Mouse (Mus musculus) megakaryocyte, embryonic 14.5 days (primary cell): ENCODE data around the gene Ap2a2. TPM values are rescaled to one million over a fixed set of nuclear protein-coding genes. Genes with fewer than 3 reads are reported as not detected.

Experiments
- H3K27me3 ChIP-seq: replicated peaks from 2 replicates; pipeline ENCODE3; 2012; ENCODE audit warnings: inconsistent platforms
- H3K36me3 ChIP-seq: replicated peaks from 2 replicates; pipeline ENCODE3; 2012; ENCODE audit warnings: low read length, inconsistent platforms, mixed read lengths
- H3K4me1 ChIP-seq: 2 replicates; pipeline ENCODE4 v1.6.1; 2012; ENCODE audit warnings: inconsistent platforms
- H3K4me3 ChIP-seq: replicated peaks from 2 replicates; pipeline ENCODE3; 2012; ENCODE audit warnings: moderate library complexity, mild to moderate bottlenecking, inconsistent platforms
- H3K9me3 ChIP-seq: 2 replicates; pipeline ENCODE4 v1.6.1; 2012; ENCODE audit warnings: inconsistent platforms
- FLI1 ChIP-seq: IDR thresholded peaks from 2 replicates; pipeline ENCODE4 v1.6.1; 2012; ENCODE audit warnings: low read length, inconsistent platforms, mixed read lengths
- GATA1 ChIP-seq: IDR thresholded peaks from 3 replicates; pipeline ENCODE4 v1.6.1; 2012; ENCODE audit warnings: mixed read lengths, low read length, inconsistent platforms, borderline replicate concordance
- polyA plus RNA-seq: library from polyadenylated mRNA; stranded (reverse); fragments of >175 nt; gene quantifications from 2 replicates; pipeline ENCODE4 v1.2.3, GENCODE M21; 2012; ENCODE audit warnings: low replicate concordance; ENCODE audit not compliant: insufficient read depth

Gene Ap2a2
- polyA plus RNA-seq, 1 experiment = 22.5 TPM

- H3K36me3 ChIP-seq = no peaks in the 10 kb centered on the region
- TF ChIP-seq FLI1 (no peak), GATA1 (no peak)
- H3K9me3 ChIP-seq = no peaks in the 10 kb centered on the region
- H3K4me1 ChIP-seq = peaks cover 80% of the 10 kb centered on the region
- H3K4me3 ChIP-seq = peak overlapping the region; percentile 59
- H3K27me3 ChIP-seq = no peaks in the 10 kb centered on the region
These were observed 3.0 kb upstream of the Ap2a2 start for GRCm38 (mm10) chr7:141558946-141559345.

DNA sequence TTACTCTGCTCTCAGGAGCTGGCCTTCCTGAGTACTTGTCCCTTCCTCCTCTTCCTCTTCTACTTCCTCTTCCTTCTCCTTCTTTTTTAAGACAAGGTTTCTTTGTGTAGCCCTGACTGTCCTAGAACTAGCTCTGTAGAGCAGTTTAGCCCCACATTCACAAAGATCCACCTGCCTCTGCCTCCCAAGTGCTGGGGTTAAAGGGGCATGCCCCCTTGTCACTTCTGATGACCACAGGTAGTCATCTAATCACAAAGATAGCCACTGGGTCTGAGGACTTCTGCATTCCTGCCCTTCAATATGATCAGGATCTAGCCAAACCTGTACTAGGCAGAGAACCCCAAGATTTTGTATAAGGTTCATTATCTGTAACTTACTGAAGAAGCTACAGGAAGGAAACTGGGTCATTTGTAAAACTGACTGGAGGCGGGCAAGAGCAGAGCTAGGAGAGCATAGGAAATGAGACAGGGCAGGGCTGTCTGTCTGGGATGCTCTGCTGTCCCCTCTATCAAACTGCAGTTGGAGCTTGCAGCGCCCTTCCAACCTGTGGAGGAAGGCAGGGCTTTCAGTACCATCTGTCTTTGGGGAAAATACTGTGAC, 2.1 kb upstream of the Ap2a2 start:
- peak overlapping the region; percentile 73 for H3K4me3 ChIP-seq
- H3K27me3 ChIP-seq = no peaks in the 10 kb centered on the region
- peaks cover 85% of the 10 kb centered on the region for H3K4me1 ChIP-seq
- H3K9me3 ChIP-seq = no peaks in the 10 kb centered on the region
- peaks cover 6% of the 10 kb centered on the region for H3K36me3 ChIP-seq
- TF ChIP-seq GATA1 = no peak
- TF ChIP-seq FLI1 = no peak

DNA sequence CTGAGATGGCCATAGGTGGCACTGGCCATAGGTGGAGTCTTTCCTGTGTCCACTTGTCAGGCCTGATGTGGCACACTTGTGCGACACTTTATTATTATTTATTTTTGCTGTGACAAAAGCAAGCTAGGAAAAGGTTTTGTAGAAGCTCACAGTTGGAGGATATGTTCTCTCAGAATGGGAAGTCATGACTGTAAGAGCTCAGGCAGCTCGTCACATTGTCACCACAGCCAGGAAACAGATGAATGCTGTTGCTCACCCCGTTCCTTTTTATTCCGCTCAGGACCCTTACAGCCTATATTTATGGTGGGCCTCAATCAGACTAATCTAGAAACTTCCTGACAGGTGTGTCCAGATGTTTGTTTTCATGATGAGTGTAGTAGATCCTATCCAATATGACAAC, 1.5 kb upstream of the Ap2a2 start:
- Histone ChIP-seq H3K9me3 (no peaks in the 10 kb centered on the region), H3K4me3 (peak overlapping the region; percentile 73), H3K4me1 (peaks cover 92% of the 10 kb centered on the region), H3K27me3 (no peaks in the 10 kb centered on the region), H3K36me3 (peaks cover 12% of the 10 kb centered on the region)
- TF ChIP-seq GATA1 (no peak), FLI1 (no peak)

GRCm38 (mm10) chr7:141562421-141562851, 463 bp downstream of the Ap2a2 start:
- H3K9me3 ChIP-seq = no peaks in the 10 kb centered on the region
- H3K4me1 ChIP-seq = peaks cover 89% of the 10 kb centered on the region
- no peak for TF ChIP-seq FLI1
- TF ChIP-seq GATA1 = no peak
- peak overlapping the region; percentile 98 for H3K4me3 ChIP-seq
- peaks cover 30% of the 10 kb centered on the region for H3K36me3 ChIP-seq
- no peaks in the 10 kb centered on the region for H3K27me3 ChIP-seq

DNA sequence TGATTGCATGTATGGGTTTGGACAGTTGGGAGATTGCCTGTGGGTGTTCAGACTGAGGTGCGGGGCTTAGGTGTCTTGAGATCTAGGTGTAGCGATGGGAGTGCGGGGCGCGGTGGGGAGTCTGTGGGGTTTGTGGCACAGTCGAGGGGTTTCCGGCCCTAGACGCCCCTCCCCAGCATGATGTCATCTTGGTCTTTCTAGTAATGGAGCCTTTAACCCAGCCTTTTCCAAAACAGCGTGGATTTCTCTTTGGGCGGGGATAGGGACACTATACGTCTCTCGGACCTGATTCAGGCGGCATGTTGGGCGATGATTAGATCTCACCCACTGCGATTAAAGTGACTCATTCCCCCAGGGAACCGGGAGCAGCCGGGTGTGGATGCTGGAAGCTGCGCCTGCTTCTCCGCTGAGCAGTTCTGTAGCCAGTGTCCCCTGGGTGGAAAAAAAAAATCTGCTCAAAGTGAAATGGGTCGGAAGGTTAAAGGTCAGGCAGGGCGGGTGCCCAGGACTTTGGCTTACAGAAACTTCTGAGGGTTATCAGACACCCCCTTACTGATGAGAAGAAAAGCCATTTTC, 967 bp downstream of the Ap2a2 start:
- peak overlapping the region; percentile 98 for H3K4me3 ChIP-seq
- peaks cover 87% of the 10 kb centered on the region for H3K4me1 ChIP-seq
- H3K36me3 ChIP-seq = peaks cover 31% of the 10 kb centered on the region
- no peaks in the 10 kb centered on the region for H3K27me3 ChIP-seq
- TF ChIP-seq FLI1 = no peak
- TF ChIP-seq GATA1 = no peak
- no peaks in the 10 kb centered on the region for H3K9me3 ChIP-seq

- H3K4me1 ChIP-seq = peaks cover 87% of the 10 kb centered on the region
- H3K4me3 ChIP-seq = peak overlapping the region; percentile 75
- no peaks in the 10 kb centered on the region for H3K9me3 ChIP-seq
- TF ChIP-seq FLI1 (no peak), GATA1 (no peak)
- peaks cover 39% of the 10 kb centered on the region for H3K36me3 ChIP-seq
- no peaks in the 10 kb centered on the region for H3K27me3 ChIP-seq
These were observed 2.6 kb downstream of the Ap2a2 start for GRCm38 (mm10) chr7:141564561-141564960.

DNA sequence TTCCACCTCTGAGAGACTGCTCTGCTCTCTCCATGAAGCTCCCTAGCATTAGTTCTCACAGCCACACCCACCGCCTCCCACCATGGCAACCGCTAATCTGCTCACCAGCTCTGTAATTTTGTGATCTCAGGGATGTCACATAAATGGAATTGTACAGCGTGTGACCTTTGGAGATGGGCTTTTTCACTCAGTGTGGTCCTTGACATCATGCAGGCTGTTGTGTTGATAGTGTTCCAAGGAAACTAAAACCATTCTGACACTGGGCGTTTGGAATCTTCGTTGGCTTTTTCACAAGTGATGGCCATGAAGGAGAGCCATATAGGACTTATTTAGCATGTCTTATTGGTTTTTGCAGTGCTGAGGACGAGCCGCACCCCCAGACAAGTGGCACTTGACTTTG, 4.6 kb downstream of the Ap2a2 start:
- H3K27me3 ChIP-seq = no peaks in the 10 kb centered on the region
- no peaks in the 10 kb centered on the region for H3K9me3 ChIP-seq
- no peak overlapping the region for H3K4me3 ChIP-seq
- TF ChIP-seq FLI1 = no peak
- TF ChIP-seq GATA1 = no peak
- H3K4me1 ChIP-seq = peaks cover 86% of the 10 kb centered on the region
- H3K36me3 ChIP-seq = peaks cover 53% of the 10 kb centered on the region

DNA sequence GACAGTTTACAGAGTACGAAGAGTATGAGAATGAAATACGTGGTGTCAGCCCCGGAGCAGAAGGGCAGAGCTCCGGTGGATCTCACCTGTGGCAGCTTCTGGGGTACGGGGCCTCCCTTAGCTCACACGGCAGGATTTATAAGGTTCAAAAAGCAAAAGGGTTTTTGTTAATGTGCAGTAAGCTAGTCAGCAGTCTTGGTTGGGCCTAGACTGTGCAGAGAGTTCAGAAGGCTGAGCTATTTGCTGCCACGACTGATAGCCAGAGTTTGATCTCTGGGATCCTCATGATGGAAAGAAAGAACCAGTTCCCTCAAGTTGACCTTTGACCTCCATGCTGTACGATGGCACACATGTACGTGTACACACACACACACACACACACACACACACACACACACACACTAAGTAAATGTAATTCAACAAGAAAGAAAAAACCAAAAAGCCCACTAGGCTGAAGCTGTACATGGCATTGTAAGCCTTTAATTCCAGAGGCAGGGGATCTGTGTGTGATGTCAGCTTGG, 7.4 kb downstream of the Ap2a2 start:
- Histone ChIP-seq H3K27me3 (no peaks in the 10 kb centered on the region), H3K36me3 (peaks cover 52% of the 10 kb centered on the region), H3K9me3 (no peaks in the 10 kb centered on the region), H3K4me3 (no peak overlapping the region), H3K4me1 (peaks cover 84% of the 10 kb centered on the region)
- no peak for TF ChIP-seq GATA1
- TF ChIP-seq FLI1 = no peak

DNA sequence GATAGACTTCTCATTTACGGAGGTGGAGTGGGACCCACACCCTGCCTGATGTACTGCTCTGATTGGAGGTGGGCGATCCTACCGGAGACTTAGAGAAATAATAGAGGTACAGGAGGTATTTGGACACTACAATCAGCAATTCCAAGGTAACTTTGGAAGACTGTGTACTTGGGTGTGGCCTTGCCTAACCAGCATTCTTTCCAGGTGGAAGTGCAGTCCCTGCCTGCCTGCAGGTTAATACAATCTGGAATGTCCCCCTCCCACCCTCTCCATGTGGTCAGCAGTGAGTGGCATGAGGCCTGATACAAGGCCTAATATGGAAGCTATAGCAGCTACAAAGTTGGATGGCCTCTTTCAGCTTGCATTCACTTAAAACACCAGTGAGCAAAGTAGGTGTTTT, 7.9 kb downstream of the Ap2a2 start:
- peaks cover 82% of the 10 kb centered on the region for H3K4me1 ChIP-seq
- no peaks in the 10 kb centered on the region for H3K9me3 ChIP-seq
- peaks cover 46% of the 10 kb centered on the region for H3K36me3 ChIP-seq
- no peak overlapping the region for H3K4me3 ChIP-seq
- TF ChIP-seq FLI1 = no peak
- no peak for TF ChIP-seq GATA1
- H3K27me3 ChIP-seq = no peaks in the 10 kb centered on the region

DNA sequence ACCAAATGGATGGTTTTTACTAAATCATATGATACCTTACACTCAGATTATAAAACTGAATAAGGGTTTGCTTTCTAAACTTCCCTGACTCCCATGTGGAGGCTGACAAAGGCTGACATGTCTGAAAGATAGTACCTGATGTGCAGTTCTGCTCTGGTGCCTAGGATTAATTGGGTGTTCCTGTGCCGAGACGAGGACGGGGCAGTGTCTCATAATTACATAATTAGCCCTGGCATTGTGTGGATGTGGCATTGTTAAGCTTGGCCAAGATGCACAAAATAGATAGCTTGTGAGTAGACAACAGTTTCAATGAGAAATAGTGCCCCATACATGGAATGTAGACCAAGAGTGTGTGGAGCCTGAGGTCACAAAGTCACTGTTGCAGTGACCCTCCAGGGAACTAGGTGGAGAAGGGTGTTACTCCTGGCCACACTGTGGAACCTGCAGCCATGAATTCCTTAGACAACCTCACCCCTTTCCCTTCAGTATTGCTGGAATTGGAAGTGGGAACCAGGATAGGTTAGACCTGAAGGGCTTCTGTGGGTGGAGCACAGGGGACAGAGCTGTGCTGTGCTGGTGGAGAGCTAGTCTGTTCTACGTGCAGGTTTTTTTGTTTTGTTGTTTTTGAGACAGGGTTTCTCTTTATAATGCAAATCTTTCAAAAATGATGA, 8.8 kb downstream of the Ap2a2 start:
- H3K4me1 ChIP-seq = peaks cover 82% of the 10 kb centered on the region
- H3K36me3 ChIP-seq = peaks cover 38% of the 10 kb centered on the region
- H3K27me3 ChIP-seq = no peaks in the 10 kb centered on the region
- H3K9me3 ChIP-seq = no peaks in the 10 kb centered on the region
- no peak for TF ChIP-seq GATA1
- TF ChIP-seq FLI1 = no peak
- H3K4me3 ChIP-seq = no peak overlapping the region
